Mouse (Mus musculus) neural tube, embryonic 14.5 days (tissue): ENCODE measurements around the gene Rnf222. TPM values are rescaled to one million over a fixed set of nuclear protein-coding genes. Genes with fewer than 3 reads are reported as not detected.
"Not testable (repeated sequence)": the region's sequence is repeated elsewhere in the genome, so short reads cannot be mapped to it uniquely, and the experiment has no call there.

Experiments used
- ATAC-seq: fragments of 200-750 bp; cut with Nextera tagmentation; 2 replicates; pipeline ENCODE4 v1.8.0; 2017; ENCODE audit warnings: low read depth, mild to moderate bottlenecking, moderate TSS enrichment, moderate library complexity
- H3K27ac ChIP-seq: fragments of 300-500 bp; sonication (generic); 2 replicates; pipeline ENCODE4 v1.5.1; 2014; ENCODE audit warnings: low read depth, mild to moderate bottlenecking, control low read depth, low read length, moderate library complexity, mixed read lengths
- H3K27me3 ChIP-seq: fragments of 300-500 bp; sonication (generic); 2 replicates; pipeline ENCODE4 v1.6.1; 2014; ENCODE audit warnings: low read length; ENCODE audit not compliant: control insufficient read depth, insufficient read depth
- H3K36me3 ChIP-seq: fragments of 300-500 bp; sonication (generic); 2 replicates; pipeline ENCODE4 v1.6.1; 2014; ENCODE audit warnings: low read length, mixed read lengths; ENCODE audit not compliant: control insufficient read depth, insufficient read depth
- H3K4me1 ChIP-seq: fragments of 300-500 bp; sonication (generic); 2 replicates; pipeline ENCODE4 v1.6.1; 2014; ENCODE audit warnings: low read length; ENCODE audit not compliant: control insufficient read depth, insufficient read depth
- H3K4me2 ChIP-seq: fragments of 300-500 bp; sonication (generic); 2 replicates; pipeline ENCODE4 v1.6.1; 2014; ENCODE audit warnings: mild to moderate bottlenecking, low read depth, low read length, control low read depth
- H3K4me3 ChIP-seq: fragments of 300-500 bp; sonication (generic); 2 replicates; pipeline ENCODE4 v1.5.1; 2014; ENCODE audit warnings: low read depth, low read length, control low read depth, mixed read lengths
- H3K9ac ChIP-seq: fragments of 300-500 bp; sonication (generic); replicated peaks from 2 replicates; pipeline ENCODE4 v1.6.1; 2014; ENCODE audit warnings: low read depth, mild to moderate bottlenecking, control low read depth, low read length, mixed read lengths
- H3K9me3 ChIP-seq: fragments of 300-500 bp; sonication (generic); 2 replicates; pipeline ENCODE4 v1.6.1; 2016; ENCODE audit warnings: low read length; ENCODE audit not compliant: control insufficient read depth
- WGBS: fragments of 180-500 bp; shearing (Covaris S2); extraction: QIAGEN DNeasy Blood & Tissue Kit; methylation state at CpG from one replicate; pipeline ENCODE4 v1.1.7; 2014; 5-methylcytosine and 5-hydroxymethylcytosine counted together
- polyA plus RNA-seq: library from polyadenylated mRNA; unstranded; fragments of >200 nt; fragmentation: Nextera tagmentation; extraction: Ambion mirVana; gene quantifications from 2 replicates; pipeline ENCODE4 v1.2.1, GENCODE M21; 2014

Gene Rnf222
- polyA plus RNA-seq, 1 experiment from 2014 or later: not detected

DNA sequence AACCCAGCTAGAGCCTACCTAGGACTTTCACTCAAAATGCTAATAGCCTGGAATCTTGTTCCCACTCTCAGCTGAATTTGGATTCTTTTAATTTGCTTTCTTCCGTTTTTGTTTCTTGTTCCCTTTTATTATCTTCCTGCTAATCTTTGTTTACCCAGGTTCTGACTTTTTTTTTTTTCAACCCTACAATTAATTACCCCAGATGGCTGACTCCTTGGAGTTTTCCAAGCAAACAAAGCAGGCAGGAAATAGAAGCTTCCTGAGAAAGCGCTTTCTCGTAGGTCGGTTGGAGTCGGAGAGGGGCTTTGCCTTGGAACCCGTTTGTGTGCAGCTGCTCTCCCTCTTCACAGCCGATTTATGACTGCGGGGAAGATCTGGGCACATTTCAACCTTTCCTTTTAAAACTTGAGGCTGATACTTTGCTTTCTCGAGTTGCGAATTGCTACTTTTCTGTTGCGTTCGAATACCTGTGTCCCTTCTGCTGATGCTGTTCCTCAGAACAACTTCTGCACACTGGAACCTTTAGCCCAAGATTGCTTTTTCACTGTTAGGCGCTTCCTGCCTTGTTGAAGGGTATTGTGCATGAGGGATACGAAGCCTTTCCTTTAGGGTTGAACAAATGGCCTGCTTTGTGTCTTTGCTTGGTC, 23.3 kb downstream of the Rnf222 start:
- no peaks in the 10 kb centered on the region for H3K9me3 ChIP-seq
- H3K4me1 ChIP-seq: no peaks in the 10 kb centered on the region
- no peaks in the 10 kb centered on the region for H3K27me3 ChIP-seq
- no peak overlapping the region for H3K9ac ChIP-seq
- no peak overlapping the region for H3K4me2 ChIP-seq
- H3K4me3 ChIP-seq: no peak overlapping the region
- 0 out of 2 replicates have a peak overlapping the region, but pooled peaks have one; percentile 28 for H3K27ac ChIP-seq
- ATAC-seq: no peak
- peaks cover 4% of the 10 kb centered on the region; the same call in 1 of the 2 replicates for H3K36me3 ChIP-seq
- 47% methylated on average over 14 of the region's 14 CpGs for WGBS

- Histone ChIP-seq H3K4me2 (no peak overlapping the region), H3K27ac (no peak overlapping the region), H3K27me3 (no peaks in the 10 kb centered on the region), H3K4me1 (no peaks in the 10 kb centered on the region), H3K9ac (no peak overlapping the region), H3K9me3 (no peaks in the 10 kb centered on the region), H3K36me3 (no peaks in the 10 kb centered on the region), H3K4me3 (no peak overlapping the region)
- 96% methylated on average over 4 of the region's 4 CpGs for WGBS
- ATAC-seq: no peak
Measured at GRCm38 (mm10) chr11:68914566-68914965, 26.2 kb downstream of the Rnf222 start.

DNA sequence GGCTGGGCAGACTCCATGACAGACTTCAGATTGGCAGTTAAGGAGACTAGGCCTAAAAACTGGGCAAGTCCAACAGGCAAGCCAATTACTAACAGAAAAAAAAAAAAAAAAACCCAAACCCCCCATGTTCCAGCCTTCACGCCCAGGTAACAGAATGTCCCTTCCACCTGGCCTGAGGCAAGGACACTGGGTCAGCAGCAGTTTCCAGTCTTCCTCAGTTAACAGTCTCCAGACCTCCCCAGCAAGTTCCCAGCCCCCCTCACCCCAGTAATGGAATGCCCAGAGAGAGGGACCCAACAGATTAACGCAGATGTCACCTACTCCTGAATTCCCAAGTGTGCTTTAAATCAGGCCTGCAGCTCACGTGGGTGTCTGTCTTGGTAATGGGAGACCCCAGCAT, 34.8 kb downstream of the Rnf222 start:
- no peak for ATAC-seq
- Histone ChIP-seq H3K27ac (no peak overlapping the region), H3K4me1 (no peaks in the 10 kb centered on the region), H3K9me3 (no peaks in the 10 kb centered on the region), H3K4me2 (no peak overlapping the region), H3K9ac (no peak overlapping the region), H3K27me3 (no peaks in the 10 kb centered on the region), H3K36me3 (no peaks in the 10 kb centered on the region), H3K4me3 (no peak overlapping the region)
- WGBS: 53% methylated on average over 3 of the region's 3 CpGs

DNA sequence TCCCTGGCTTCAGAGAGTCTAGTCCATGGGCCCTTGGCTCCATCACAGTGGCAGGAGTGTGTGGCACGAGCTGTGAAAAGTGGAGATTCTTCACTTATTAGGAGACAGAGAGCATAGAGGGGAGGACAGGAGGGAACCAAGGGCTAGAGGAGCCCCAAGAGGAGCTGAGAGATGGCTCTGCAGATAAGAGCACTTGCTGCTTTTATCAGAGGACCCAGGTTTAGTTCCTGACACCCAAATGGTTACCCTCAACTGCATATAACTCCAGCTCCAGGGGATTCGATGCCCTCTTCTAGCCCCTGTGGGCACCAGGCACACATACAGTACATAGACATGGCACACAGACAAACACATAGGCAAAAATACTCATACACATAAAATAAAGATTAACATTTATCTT, 36.4 kb downstream of the Rnf222 start:
- 83% methylated on average over 2 of the region's 2 CpGs for WGBS
- Histone ChIP-seq H3K9me3 (no peaks in the 10 kb centered on the region), H3K36me3 (no peaks in the 10 kb centered on the region), H3K4me2 (no peak overlapping the region), H3K27ac (no peak overlapping the region), H3K9ac (no peak overlapping the region), H3K4me3 (no peak overlapping the region), H3K4me1 (no peaks in the 10 kb centered on the region), H3K27me3 (no peaks in the 10 kb centered on the region)
- no peak for ATAC-seq

- no peak for ATAC-seq
- H3K27ac ChIP-seq: no peak within 1 kb of the TSS
- no peaks in the 10 kb centered on the region for H3K4me1 ChIP-seq
- H3K9me3 ChIP-seq: no peaks in the 10 kb centered on the region
- H3K36me3 ChIP-seq: no peaks in the 10 kb centered on the region
- no peak within 1 kb of the TSS for H3K4me3 ChIP-seq
- WGBS: 89% methylated on average over 3 of the region's 3 CpGs
- H3K9ac ChIP-seq: no peak within 1 kb of the TSS
- H3K27me3 ChIP-seq: no peaks in the 10 kb centered on the region
- H3K4me2 ChIP-seq: no peak within 1 kb of the TSS
Measured at GRCm38 (mm10) chr11:68926981-68927380, 38.6 kb downstream of the Rnf222 start, which contains the start of gene Odf4. Odf4 (minus strand) TSS chr11:68927081.

GRCm38 (mm10) chr11:68929947-68930346, 41.6 kb downstream of the Rnf222 start:
- Histone ChIP-seq H3K4me1 (no peaks in the 10 kb centered on the region), H3K9ac (no peak overlapping the region), H3K27ac (no peak overlapping the region), H3K36me3 (no peaks in the 10 kb centered on the region), H3K9me3 (no peaks in the 10 kb centered on the region), H3K4me3 (no peak overlapping the region), H3K27me3 (no peaks in the 10 kb centered on the region), H3K4me2 (no peak overlapping the region)
- no peak for ATAC-seq
- WGBS: 89% methylated on average over 6 of the region's 6 CpGs

DNA sequence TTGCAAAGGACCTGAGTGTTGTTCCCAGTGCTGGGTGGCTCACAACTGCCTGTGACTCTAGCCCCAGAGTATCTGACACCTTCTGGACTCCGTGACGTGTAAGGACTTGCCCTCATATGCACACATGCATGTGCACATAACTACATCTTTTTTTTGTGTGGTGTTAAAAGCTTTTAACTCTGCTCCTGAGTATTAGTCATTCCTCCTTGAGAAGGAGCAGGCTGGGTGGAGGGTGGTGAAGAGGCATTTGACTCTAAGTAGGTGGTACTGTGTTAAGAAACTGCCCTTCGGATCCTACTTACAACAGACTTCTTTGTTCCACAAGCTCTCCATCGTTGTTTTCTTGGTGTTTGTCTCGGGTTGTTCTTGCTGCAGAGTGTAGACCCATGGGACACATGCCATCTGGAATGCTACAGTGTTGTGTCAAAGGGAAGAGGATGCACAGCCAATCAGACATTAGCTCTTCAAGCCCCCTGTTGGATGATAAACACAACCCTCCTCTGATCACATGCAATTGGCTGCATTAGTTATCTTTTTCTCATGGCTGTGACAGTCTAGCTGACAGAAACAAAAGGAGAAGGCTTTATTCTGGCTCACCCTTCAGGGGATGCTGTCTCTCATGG, 45.6 kb downstream of the Rnf222 start:
- peak; percentile 56; the same call in 1 of the 2 replicates for ATAC-seq
- Histone ChIP-seq H3K27me3 (no peaks in the 10 kb centered on the region), H3K4me3 (no peak overlapping the region), H3K36me3 (no peaks in the 10 kb centered on the region), H3K9me3 (no peaks in the 10 kb centered on the region), H3K4me2 (no peak overlapping the region), H3K4me1 (no peaks in the 10 kb centered on the region), H3K9ac (no peak overlapping the region), H3K27ac (no peak overlapping the region)
- WGBS: 70% methylated on average over 5 of the region's 5 CpGs

DNA sequence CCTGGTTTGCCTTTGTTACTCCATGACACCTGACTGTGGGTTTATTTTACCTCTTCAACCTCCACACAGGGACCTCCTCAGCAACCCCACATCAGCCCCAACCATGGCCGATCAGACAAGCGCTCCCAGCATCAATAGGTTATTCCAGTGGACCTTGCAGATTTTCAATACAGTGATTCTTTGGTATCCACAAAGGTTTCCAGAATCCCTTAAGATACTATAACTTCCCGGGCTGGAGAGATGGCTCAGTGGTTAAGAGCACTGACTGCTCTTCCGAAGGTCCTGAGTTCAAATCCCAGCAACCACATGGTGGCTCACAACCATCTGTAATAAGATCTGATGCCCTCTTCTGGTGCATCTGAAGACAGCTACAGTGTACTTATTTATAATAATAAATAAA, 48.6 kb downstream of the Rnf222 start:
- not testable (repeated sequence) for H3K4me3 ChIP-seq, H3K36me3 ChIP-seq, H3K4me2 ChIP-seq, H3K9ac ChIP-seq, H3K27ac ChIP-seq, H3K27me3 ChIP-seq, H3K9me3 ChIP-seq, ATAC-seq
- peaks cover 10% of the 10 kb centered on the region; the same call in 1 of the 2 replicates for H3K4me1 ChIP-seq
- 88% methylated on average over 4 of the region's 4 CpGs for WGBS

GRCm38 (mm10) chr11:68939451-68940304, 51.3 kb downstream of the Rnf222 start:
- H3K36me3 ChIP-seq: no peaks in the 10 kb centered on the region
- peak overlapping the region; percentile 82 for H3K4me2 ChIP-seq
- WGBS: 2% methylated on average over 16 of the region's 16 CpGs
- H3K4me1 ChIP-seq: peaks cover 10% of the 10 kb centered on the region; the same call in 1 of the 2 replicates
- H3K4me3 ChIP-seq: peak overlapping the region; percentile 46
- H3K9ac ChIP-seq: peak overlapping the region; percentile 43
- H3K27ac ChIP-seq: peak overlapping the region; percentile 83
- H3K9me3 ChIP-seq: no peaks in the 10 kb centered on the region
- ATAC-seq: peak; percentile 99
- no peaks in the 10 kb centered on the region for H3K27me3 ChIP-seq
